Mouse (Mus musculus) left cerebral cortex, adult 9 months (tissue): Measurements from ENCODE around the gene Atxn1.

Experiments used
- DNase-seq, 2 experiments: peaks; one replicate each; pipeline ENCODE4 v3.0.0; 2022; ENCODE audit warnings: low spot score in 2 of 2

Atxn1 gene

DNA sequence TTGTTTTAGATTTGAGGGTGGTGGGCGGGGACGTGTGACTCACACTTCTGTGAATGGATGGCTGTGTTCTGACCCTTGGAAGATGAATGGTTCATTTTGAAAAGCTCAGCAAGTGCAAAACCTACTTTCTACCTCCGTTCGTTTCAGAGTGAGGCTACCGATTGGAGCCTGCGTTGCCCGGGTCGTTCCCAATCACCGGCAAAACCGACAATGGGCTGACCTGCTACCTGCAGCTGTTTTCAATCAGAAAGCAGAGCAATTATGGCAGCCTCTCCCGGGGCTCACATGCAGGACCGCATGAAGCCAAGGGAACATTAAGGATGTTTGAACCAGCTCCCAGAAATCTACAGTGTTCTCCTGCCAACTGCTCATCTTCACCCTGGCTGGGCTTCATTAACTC is 382.5 kb downstream of the Atxn1 start:
- DNase-seq = peak in 1 of 2 experiments; percentile 33

DNA sequence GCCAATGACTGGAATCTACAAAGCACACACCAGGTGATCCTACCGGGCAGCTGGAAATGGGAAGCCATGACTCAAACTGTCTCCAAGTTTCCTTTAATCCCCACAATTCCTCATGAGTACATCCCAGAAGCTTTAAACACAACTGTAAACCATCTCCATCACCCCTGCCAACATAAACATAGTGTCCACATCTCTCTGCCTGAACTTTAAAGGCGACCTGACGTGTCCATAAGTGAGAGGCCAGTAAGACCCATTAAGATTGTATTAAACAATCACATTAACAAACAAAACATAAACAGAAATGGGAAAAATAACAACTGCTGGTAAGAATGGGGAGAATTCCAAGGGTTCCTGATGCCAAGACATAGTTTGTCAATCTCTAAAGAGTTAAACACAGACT is 385.1 kb downstream of the Atxn1 start:
- no peak for DNase-seq

DNA sequence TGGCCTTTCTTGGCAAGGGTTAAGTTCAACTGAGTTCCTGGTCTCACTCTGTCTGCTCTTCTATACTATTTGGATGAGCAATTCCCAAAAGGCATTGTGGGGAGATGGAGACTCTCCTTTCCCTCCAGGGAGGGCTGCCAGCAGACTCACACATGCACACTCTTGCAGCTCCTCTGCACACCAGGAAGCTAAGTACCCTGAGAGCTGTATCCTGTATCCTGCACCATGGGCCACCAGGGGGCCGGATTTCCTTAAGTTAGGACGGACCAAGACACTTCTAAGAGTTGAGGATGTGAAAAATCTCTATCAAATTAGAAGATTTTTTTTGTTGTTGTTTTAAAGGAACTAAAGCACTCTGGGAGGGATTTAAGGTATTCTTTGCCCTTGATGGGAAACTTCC is 387.0 kb downstream of the Atxn1 start:
- no peak for DNase-seq

DNA sequence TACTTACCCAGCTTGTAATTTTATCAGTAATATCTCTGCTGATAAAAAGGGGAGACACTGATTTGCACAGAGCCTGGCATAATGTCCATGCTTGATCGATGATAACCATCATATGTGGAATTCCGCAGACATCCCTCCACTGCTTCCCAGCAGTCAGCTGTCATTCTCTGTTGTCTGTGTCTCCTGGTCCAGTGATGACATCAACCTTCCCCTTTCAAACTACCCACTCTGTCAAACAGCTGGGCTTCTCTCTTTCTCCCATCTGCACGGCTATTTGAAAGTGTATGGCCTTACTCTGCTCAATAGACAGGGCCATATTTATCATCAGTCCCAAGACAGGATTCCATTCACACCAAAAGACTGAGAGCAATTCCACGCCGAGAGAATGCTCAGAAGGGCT is 387.4 kb downstream of the Atxn1 start:
- DNase-seq = no peak

DNA sequence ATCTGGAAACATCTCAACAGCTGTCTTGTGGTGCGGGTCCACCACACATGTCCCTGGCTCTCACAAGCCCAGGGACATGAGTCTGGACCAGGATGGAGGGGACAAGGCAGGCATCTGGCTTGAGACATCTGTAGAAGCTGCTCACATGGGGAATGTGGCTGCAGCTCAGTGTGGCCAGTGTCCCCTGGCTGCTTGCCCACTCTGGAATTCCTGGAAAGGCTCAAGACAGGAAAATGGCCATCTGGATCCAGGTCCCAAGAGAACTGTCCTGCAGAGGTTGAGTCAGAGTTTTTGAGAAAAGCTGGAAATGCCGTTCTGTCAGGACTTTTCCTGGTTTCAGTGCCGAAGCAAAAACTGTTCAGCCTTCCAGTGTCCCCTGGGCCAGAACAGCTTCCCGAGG is 388.6 kb downstream of the Atxn1 start:
- DNase-seq = no peak

DNA sequence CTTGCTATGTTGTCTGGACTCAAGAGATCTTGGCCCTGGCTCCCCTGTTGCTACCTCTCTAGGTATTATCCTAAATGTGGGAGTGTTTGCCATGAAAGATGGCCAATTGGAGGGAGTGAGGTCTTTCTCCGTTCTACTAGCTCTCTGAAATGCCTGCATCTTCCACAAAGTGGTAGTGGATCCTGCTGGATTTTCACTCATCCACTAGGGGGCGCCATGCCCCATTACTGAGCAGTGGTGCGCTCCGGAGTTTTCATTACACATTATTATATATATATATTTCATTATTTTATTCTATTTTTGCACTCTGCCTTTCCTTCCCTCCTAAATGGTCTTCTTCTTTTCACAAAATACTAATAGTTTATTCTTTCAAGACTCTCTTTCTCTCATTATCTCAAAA is 392.0 kb downstream of the Atxn1 start:
- peak in 1 of 2 experiments; percentile 64 for DNase-seq

DNA sequence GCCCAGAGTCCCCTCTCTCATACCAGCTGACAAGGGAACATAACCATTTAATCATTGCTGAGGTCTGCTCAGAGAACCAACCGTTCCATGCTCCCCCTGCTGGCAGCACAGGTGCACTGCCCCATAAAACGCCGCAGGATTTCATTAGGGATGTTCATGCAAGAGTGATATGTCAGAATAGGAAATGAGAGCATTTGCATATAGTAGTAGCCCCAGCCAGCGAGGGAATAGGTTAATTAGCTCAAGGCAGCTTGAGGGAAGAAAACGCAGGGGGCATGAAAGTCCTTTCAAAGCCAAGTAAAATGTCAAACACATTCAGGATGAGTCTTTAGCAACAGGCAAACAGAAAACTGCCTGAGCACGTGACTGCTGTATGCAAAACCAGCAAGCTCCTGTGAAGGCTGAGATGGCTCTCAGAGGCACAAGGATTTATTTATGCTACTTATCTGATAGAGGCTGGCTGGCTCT is 393.0 kb downstream of the Atxn1 start:
- peak; percentile 68 to 92 for DNase-seq

DNA sequence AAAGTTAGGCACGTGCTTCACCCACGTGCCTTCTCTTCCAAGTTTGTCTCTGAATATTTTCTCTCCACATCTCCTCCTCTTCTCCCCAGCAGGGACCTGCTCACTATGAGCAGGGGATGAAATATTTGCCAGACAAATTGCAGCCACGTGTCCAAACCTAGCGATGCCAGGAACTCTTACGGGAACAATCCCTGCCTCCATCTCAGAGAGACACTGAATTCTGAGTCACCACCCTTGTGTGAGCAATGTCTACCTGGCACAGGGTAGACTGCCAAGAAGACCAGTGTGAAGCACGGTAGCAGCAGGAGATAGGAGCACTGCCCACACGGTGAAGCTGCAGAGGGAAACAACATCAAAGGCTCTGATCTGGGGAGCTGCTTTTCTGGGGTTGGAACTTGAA is 394.9 kb downstream of the Atxn1 start:
- peak in 1 of 2 experiments; percentile 67 for DNase-seq

DNA sequence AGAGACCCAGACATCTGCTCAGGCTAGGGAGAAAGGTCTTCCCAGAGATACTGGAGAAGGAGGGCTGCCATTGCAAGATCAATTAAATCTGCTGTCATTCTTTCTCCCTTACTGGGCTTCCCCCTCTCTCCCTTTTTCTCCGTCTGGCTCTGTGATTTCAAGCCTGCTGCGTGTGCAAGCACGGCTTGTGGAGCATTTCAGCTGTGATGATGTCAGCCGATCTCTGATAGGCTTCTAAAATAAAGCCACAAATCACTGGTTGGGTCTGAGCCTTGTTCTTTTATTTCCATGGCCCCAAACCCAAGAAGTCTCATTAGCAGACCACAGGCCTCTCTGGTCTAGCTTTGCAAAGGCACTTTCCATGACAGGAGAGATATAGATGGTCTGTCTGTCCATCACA is 399.9 kb downstream of the Atxn1 start:
- DNase-seq = no peak

DNA sequence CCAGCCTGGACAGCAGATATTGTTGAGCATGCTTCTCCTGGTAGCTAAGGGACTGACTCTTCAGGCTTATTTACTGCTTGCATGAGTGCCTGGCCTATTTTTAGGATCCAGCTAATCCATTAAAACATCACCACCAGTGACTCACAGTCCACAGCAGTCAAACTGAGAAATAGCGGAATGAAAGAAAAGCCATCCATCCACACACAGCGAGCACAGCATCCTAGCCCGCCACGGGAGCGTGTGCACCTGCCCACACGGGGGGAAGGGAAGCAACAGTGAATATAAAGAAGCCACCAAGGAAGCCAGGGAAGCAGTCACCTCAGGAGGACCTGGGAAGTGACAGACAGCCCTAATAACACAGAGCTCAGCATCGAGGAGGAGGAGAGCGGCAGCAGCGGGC is 402.8 kb downstream of the Atxn1 start:
- DNase-seq = peak in 1 of 2 experiments; percentile 51

DNA sequence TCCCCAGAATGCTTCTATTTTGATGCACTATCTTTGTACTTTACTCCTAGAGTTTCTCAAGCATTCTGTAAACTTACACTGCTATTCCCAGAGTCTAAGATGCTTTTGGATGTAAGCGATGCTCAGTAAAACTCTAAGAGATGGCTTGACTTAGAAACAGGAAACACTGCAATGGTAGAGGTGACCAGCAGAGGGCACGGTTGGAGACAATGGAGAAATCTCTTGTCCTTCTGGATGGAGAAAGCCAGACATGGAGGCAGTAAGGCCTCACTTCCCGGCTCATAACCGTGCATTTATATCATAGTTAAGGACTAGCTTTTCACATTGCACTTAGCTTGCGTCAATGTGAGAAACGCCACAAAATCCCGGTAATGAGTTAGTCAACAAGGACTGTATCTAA is 404.3 kb downstream of the Atxn1 start:
- no peak for DNase-seq

DNA sequence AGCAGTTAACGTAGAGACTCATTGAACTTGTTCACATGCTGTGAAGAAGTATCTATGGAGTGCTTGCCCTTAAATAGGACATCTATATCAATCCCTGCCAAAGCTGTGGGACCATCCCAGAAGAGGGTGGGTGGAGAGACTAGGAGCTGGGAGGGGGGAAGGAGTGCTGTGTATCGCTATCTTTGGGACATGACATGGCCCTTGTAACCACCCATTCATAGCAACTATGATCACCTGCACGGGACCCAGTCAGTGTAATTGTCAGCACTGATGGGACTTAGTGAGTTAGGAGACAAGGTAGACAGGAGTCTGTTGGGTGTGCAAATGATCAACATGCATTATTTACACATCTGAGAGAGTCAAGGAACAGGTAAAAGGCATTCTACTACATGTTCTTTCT is 405.6 kb downstream of the Atxn1 start:
- no peak for DNase-seq

DNA sequence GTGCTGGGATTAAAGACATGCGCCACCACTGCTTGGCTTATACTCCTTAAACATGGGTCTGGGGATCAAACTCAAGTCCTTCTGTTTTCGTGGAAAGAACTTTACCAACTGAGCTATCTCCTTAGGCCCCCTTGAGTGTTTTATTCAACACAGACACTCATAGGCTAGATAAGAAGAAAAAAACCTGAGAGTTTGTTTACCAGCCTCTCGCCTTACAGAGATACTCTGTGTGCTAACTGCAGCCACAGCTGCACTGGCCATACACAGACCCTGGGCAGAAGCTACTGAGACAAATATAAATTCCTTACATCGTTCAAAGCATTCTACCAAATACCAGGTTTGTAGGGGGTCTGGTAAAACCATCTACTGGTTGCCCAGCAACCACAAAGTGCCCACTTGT is 406.4 kb downstream of the Atxn1 start:
- DNase-seq = no peak

DNA sequence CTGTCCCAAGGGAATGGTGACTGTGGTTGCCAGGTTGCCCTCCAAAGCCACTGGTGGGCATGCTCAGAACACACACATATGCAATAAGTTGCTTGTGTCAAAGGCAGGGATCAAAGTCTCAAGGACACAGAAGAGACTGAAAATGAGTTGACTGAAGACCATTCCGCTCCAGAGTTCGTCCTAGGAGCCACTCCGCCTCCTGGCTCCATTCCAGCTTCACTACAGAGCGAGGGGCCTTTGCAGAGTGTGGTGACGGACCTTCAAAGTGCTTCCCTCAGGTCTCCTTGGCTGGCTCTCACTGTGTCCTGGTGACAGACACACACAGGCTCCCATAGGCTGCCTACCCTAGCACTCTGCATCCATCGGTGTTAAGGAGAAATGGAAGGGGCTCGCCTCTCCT is 411.1 kb downstream of the Atxn1 start:
- no peak for DNase-seq

DNA sequence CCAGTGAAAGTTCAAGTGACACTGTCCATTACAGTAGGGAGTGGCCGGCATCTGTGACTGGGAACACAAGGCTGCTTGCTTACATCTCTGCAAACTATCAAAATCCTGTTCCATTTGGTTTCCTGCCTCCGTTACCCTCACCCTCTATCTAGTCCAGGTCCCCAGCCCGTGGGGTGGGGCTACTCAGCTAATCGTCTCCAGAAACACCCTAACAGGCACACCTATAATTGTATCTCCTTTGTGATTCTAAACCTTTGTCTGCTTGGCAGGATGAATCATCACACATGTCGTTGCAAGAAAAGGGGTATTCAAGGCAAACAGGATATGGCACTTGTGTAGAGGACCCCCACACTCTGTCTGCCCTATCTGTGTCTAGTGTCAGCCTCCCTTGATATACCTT is 417.3 kb downstream of the Atxn1 start:
- DNase-seq = no peak

DNA sequence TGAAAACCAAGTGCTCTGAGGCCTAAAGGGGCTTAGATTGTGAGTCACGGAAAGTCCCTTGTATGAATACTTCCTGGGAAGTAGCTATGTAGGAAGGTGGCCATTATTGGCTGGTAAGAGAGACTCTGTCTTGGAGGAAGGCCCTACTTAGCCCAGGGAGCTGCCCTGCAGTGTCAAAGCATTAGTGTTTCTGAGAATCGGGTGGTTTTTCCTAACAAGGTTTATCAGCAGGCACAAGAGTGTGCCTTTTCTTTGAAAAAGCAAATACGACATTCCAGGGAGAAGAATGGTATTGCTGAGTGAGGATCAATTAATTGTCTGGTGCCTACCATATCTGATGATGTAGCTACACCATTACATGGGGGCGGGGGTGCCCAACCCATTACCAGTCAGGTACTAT is 417.9 kb downstream of the Atxn1 start:
- DNase-seq = no peak

DNA sequence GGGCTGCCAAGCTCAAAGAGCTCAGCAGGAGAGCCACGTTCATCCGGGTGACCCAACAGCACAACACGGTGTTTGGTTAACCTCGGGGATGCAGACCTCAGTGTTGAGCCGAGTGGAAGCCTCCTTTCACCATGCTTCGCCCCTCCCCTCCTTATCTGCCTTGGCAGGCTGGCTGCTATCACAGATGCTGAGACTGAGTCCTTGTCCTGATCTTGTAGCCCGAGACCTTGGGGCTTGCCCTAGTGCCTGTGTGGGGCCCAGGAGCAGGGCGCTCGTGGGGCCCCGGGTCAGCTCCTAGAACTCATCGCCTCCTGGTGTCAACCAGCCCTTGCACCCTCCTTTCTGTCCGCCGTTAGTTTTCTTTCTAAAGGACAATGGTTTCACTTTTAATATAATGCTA is 418.8 kb downstream of the Atxn1 start:
- DNase-seq = no peak

DNA sequence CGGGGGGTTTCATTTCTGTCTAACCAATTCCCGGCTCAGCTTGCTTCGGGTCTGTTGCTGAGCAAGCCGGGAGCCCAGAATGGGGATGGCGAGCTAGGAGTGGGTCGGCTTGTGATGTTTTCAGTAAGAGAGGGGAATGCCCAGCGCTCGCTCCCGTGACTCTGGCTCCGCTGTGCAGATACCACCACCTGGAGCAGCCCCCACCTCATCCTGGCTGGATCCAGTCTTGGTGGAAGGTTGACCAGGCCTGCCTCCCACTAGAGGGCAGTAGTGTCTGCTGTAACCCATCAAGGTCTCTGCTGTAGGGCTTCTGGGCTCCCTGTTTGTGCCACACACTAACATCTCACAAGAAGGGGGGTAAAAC is 425.6 kb downstream of the Atxn1 start:
- peak; percentile 44 to 87 for DNase-seq

DNA sequence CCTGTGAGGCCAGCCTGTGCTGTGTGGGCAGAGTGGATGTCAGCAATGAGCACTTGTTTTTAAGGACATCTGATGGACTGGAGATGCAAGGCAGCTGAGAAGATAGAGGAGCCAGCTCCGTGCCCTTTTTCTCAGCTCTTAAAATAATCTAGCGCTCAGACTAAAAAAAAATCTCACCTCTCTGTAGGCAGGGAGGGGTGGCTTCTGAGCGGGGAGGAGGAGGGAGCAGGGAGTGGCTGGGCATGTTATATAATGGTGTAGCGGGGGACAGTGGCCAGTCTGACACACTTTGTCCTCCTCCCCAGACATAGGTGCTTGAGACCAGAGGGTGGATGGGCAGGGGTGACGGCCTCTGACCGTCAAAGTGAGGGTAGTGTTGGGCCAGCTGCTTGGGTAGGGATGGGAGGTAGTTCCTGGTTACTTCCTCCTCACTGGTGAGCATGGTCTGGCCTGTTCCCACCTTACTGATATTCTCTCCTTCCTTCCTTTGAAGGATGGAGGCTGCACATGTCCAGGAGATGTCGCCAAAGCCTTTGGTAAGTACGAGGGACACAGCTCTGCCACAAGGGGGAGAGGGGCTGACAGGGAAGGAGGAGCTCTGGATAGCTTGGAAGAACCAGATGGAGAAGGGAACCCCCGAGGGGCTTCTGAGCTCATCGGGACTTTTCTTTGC is 426.1 kb downstream of the Atxn1 start:
- peak; percentile 65 to 84 for DNase-seq

DNA sequence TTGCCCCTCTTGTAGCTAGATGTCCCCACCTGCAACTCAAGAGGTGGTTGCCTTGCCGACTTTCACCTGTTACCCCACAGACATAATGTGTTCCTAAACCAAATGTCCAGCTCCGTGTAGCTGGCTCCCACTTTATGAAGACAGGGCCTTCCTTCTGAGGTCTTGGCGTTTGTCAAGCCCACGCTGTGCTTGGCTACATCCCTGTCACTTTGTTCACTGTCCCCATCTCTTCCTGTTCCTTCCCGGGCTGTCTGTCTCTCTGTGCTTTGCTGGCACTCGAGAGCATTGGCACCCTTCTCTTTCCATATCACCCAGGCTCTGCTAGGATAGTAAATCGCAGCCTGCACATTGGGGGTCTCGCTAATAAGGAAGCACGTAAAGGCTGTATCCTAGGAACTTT is 426.7 kb downstream of the Atxn1 start:
- DNase-seq = no peak

DNA sequence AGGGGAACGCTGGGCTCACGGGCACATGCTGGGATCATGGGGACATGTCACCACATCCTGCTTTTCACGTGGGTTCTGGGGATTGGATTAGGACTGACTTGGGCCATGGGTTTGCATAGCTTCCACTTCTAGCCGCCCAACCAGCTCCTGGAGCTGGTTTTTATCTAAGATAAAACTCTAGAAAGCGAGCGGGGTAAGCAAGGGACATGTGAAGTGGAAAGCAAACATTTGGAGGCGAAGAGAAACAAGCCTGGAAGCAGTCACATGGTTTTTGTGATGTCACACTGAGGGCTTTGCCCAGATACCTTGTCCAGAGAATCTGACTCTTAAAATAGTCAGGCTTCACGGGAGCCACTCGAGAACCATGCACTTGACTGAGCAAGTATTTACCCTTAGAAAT is 427.7 kb downstream of the Atxn1 start:
- no peak for DNase-seq

DNA sequence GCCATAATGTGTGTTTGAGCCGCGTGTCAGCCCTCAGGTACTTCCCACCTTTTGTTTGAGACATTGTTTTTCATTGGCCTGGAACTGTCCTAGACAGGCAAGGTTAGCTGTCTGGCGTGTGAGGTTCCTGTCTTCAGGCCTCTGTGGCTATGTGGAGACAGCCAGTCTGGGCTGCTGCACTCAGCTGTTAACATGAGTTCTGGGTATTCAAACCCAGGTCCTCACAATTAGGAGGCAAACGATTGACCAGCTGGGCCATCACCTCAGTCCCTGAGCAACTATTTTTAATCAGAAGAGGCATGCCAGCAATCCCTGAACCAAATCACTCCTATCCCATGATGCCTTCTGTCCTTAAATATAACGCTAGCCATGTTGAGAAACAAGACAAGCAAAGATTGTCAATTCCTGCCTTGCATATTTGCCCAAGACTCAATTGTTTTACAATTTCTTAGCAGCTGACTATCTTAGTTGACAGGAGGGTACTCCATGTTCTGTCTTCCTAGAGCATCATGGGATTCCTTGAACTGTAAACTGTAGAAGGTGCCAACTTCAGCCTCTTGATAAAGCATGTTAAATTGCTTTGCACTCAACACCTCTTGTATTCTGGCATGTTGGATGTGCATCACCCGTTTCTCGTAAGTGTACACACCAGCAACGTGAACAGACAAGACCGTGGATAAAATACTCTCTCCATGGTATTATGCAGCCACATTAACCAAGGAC is 428.9 kb downstream of the Atxn1 start:
- no peak for DNase-seq

DNA sequence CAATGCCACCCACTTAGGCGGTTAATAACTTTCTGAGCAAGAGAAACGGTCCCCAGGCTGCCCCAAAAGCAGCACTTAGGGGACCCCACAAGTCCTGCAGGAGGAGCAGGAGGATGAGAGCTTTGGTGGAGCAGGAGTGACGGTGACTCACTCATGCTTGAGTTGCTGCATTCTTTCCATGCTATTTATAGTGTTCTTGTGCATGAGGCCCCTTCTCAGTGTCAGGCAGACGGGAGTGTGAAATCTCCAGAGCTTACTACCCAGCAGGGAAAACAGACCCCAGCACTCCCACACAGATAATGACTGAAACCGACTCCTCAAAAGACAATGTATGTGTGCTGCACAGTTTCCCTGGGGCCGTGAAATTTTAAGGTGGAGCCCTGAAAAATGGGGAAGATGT is 434.1 kb downstream of the Atxn1 start:
- peak; percentile 55 to 56 for DNase-seq

DNA sequence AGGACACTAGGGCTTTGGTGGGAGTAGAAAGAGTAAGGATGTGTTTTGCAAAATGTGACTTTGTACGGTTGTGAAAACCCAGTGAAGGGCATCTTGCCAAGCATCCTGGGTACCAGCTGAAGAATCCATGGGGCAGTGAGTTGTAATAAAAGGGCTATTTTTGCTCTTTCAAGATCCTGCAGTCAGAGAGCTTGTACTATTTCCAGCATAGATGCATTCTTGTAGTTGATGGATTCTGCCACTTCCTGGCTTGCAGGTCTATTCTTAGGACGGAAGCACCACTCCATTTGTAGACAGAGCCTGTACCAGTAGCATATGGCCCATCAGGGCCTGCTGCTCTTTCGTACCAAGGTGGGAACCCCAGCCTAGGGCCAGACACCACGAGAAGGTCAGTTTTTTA is 436.0 kb downstream of the Atxn1 start:
- DNase-seq = no peak
